Mouse (Mus musculus) thymus, adult 2 months (tissue): Measurements from ENCODE around the gene Mgmt.

Source experiments
- CTCF ChIP-seq: fragments of 200-500 bp; IDR thresholded peaks from 2 replicates; pipeline ENCODE4 v1.5.1; 2012; ENCODE audit warnings: mild to moderate bottlenecking, control low read depth, low read length, moderate library complexity, borderline replicate concordance; ENCODE audit not compliant: control insufficient read depth, poor library complexity, insufficient read depth; ENCODE audit errors: extremely low read depth
- POLR2A ChIP-seq: fragments of 200-500 bp; IDR thresholded peaks from 2 replicates; pipeline ENCODE4 v1.6.1; 2012; ENCODE audit warnings: mild to moderate bottlenecking, low read length, control low read depth, moderate library complexity; ENCODE audit not compliant: control insufficient read depth, poor library complexity, insufficient read depth; ENCODE audit errors: extremely low read depth

DNA sequence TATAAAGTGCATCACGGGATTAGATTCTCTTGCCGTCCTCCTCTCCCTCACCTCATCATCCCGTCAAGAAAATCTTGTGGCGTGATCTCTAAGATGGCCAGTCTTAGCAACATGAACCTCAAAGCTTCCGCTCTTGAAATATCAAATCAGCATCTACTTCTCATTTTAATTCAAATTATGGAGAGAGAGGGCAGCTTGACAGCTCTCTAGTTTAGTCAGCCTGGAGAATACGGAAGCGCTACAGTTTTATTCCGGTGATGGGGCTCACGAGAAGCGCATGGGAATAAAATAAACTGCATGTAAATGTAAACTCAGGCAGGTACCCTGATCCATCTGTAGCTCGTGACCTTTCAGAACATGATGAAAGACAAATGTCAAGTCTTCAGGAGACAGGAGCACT is 22.9 kb upstream of the Mgmt start:
- TF ChIP-seq POLR2A (no peak), CTCF (no peak)
